Mouse (Mus musculus): Measurements from ENCODE around the gene S100pbp. TPM values are rescaled to one million over a fixed set of nuclear protein-coding genes. Genes with fewer than 3 reads are reported as not detected.

Gene S100pbp
- 14.5 and 15.6 TPM in 2 replicates for polyA plus RNA-seq (2015; fragmentation: Nextera tagmentation; extraction: Ambion mirVana)

- peak; percentile 98 for DNase-seq (ENCODE audit: low spot score)
- peak within 1 kb of the TSS; percentile 77 for H3K9ac ChIP-seq (ENCODE audit: low read depth, low read length)
- peak within 1 kb of the TSS; percentile 81 for H3K4me2 ChIP-seq (ENCODE audit: low read length)
- H3K4me1 ChIP-seq (replicated peaks; ENCODE audit: insufficient read depth, low read length) = peaks cover 22% of the 10 kb centered on the region
- no peaks in the 10 kb centered on the region for H3K9me3 ChIP-seq (replicated peaks; ENCODE audit: low read length)
- H3K36me3 ChIP-seq (ENCODE audit: insufficient read depth, low read length) = peaks cover 3% of the 10 kb centered on the region; the same call in 1 of the 2 replicates
- whole genome bisulfite sequencing = under 1% methylated on average over 58 of the region's 58 CpGs
- peak within 1 kb of the TSS; percentile 90 for H3K27ac ChIP-seq
- ATAC-seq (replicated peaks; ENCODE audit: low FRiP score, low read depth) = peak; percentile 85
- H3K4me3 ChIP-seq (replicated peaks; ENCODE audit: low read depth, low read length) = peak within 1 kb of the TSS; percentile 69
- peak; percentile 52 for TF ChIP-seq CTCF (IDR thresholded peaks at IDR 0.05; ENCODE audit: low read depth)
- no peaks in the 10 kb centered on the region for H3K27me3 ChIP-seq (ENCODE audit: insufficient read depth, low read length)
These were observed at the start of gene S100pbp, which contains the start of gene Yars for GRCm38 (mm10) chr4:129189542-129190519. S100pbp (minus strand) TSS chr4:129189727. Yars (plus strand) TSS chr4:129189760.

- ATAC-seq (replicated peaks; ENCODE audit: low FRiP score, low read depth) = peak; percentile 86
- no peaks in the 10 kb centered on the region for H3K36me3 ChIP-seq (ENCODE audit: insufficient read depth, low read length)
- 0% methylated on average over 25 of the region's 29 CpGs for WGBS
- no peaks in the 10 kb centered on the region for H3K27me3 ChIP-seq (ENCODE audit: insufficient read depth, low read length)
- peak overlapping the region; percentile 92 for H3K4me2 ChIP-seq (ENCODE audit: low read length)
- H3K4me3 ChIP-seq (replicated peaks; ENCODE audit: low read depth, low read length) = peak overlapping the region; percentile 64
- no peak for TF ChIP-seq CTCF (IDR thresholded peaks at IDR 0.05; ENCODE audit: low read depth)
- H3K4me1 ChIP-seq (replicated peaks; ENCODE audit: insufficient read depth, low read length) = peaks cover 24% of the 10 kb centered on the region
- peak; percentile 95 for DNase-seq (ENCODE audit: low spot score)
- H3K27ac ChIP-seq = peak overlapping the region; percentile 77
- no peaks in the 10 kb centered on the region for H3K9me3 ChIP-seq (replicated peaks; ENCODE audit: low read length)
- peak overlapping the region; percentile 72 for H3K9ac ChIP-seq (ENCODE audit: low read depth, low read length)
These were observed 49.5 kb upstream of the S100pbp start for GRCm38 (mm10) chr4:129239075-129239474.

- no peaks in the 10 kb centered on the region for H3K9me3 ChIP-seq (replicated peaks; ENCODE audit: low read length)
- H3K4me3 ChIP-seq (replicated peaks; ENCODE audit: low read depth, low read length) = peak overlapping the region; percentile 64
- peaks cover 24% of the 10 kb centered on the region for H3K4me1 ChIP-seq (replicated peaks; ENCODE audit: insufficient read depth, low read length)
- no peak for TF ChIP-seq CTCF (IDR thresholded peaks at IDR 0.05; ENCODE audit: low read depth)
- H3K4me2 ChIP-seq (ENCODE audit: low read length) = peak overlapping the region; percentile 92
- WGBS = under 1% methylated on average over 23 of the region's 23 CpGs
- peak overlapping the region; percentile 72 for H3K9ac ChIP-seq (ENCODE audit: low read depth, low read length)
- DNase-seq (ENCODE audit: low spot score) (no peak), ATAC-seq (replicated peaks; ENCODE audit: low FRiP score, low read depth) (peak; percentile 49)
- no peaks in the 10 kb centered on the region for H3K27me3 ChIP-seq (ENCODE audit: insufficient read depth, low read length)
- no peaks in the 10 kb centered on the region for H3K36me3 ChIP-seq (ENCODE audit: insufficient read depth, low read length)
- peak overlapping the region; percentile 77 for H3K27ac ChIP-seq
These were observed 49.1 kb upstream of the S100pbp start for GRCm38 (mm10) chr4:129238579-129239016.

GRCm38 (mm10) chr4:129237843-129238441, 48.4 kb upstream of the S100pbp start:
- Histone ChIP-seq H3K36me3 (ENCODE audit: insufficient read depth, low read length) (no peaks in the 10 kb centered on the region), H3K4me2 (ENCODE audit: low read length) (peak overlapping the region; percentile 92), H3K4me1 (replicated peaks; ENCODE audit: insufficient read depth, low read length) (peaks cover 24% of the 10 kb centered on the region), H3K27ac (peak overlapping the region; percentile 77), H3K27me3 (ENCODE audit: insufficient read depth, low read length) (no peaks in the 10 kb centered on the region), H3K9ac (ENCODE audit: low read depth, low read length) (peak overlapping the region; percentile 72), H3K9me3 (replicated peaks; ENCODE audit: low read length) (no peaks in the 10 kb centered on the region), H3K4me3 (replicated peaks; ENCODE audit: low read depth, low read length) (peak overlapping the region; percentile 64)
- DNase-seq (ENCODE audit: low spot score) (peak; percentile 80), ATAC-seq (replicated peaks; ENCODE audit: low FRiP score, low read depth) (peak; percentile 7; the same call in 1 of the 2 replicates)
- TF ChIP-seq CTCF (IDR thresholded peaks at IDR 0.05; ENCODE audit: low read depth) = no peak
- WGBS = 11% methylated on average over 21 of the region's 21 CpGs

- no peaks in the 10 kb centered on the region for H3K27me3 ChIP-seq (ENCODE audit: insufficient read depth, low read length)
- no peak overlapping the region for H3K4me3 ChIP-seq (replicated peaks; ENCODE audit: low read depth, low read length)
- H3K4me2 ChIP-seq (ENCODE audit: low read length) = peak overlapping the region; percentile 92; the same call in 1 of the 2 replicates
- DNase-seq (ENCODE audit: low spot score) = no peak
- H3K9me3 ChIP-seq (replicated peaks; ENCODE audit: low read length) = no peaks in the 10 kb centered on the region
- H3K36me3 ChIP-seq (ENCODE audit: insufficient read depth, low read length) = no peaks in the 10 kb centered on the region
- WGBS = 74% methylated on average over 8 of the region's 8 CpGs
- no peak for ATAC-seq (replicated peaks; ENCODE audit: low FRiP score, low read depth)
- no peak for TF ChIP-seq CTCF (IDR thresholded peaks at IDR 0.05; ENCODE audit: low read depth)
- no peak overlapping the region for H3K9ac ChIP-seq (ENCODE audit: low read depth, low read length)
- H3K4me1 ChIP-seq (replicated peaks; ENCODE audit: insufficient read depth, low read length) = peaks cover 21% of the 10 kb centered on the region
- H3K27ac ChIP-seq = peak overlapping the region; percentile 77
These were observed 46.8 kb upstream of the S100pbp start for GRCm38 (mm10) chr4:129236236-129236813.

- Histone ChIP-seq H3K36me3 (ENCODE audit: insufficient read depth, low read length) (no peaks in the 10 kb centered on the region), H3K27me3 (ENCODE audit: insufficient read depth, low read length) (no peaks in the 10 kb centered on the region), H3K4me3 (replicated peaks; ENCODE audit: low read depth, low read length) (no peak overlapping the region), H3K9ac (ENCODE audit: low read depth, low read length) (0 out of 2 replicates have a peak overlapping the region, but pooled peaks have one; percentile 23), H3K27ac (peak overlapping the region; percentile 77), H3K4me1 (replicated peaks; ENCODE audit: insufficient read depth, low read length) (peaks cover 21% of the 10 kb centered on the region), H3K4me2 (ENCODE audit: low read length) (no peak overlapping the region), H3K9me3 (replicated peaks; ENCODE audit: low read length) (no peaks in the 10 kb centered on the region)
- WGBS = 72% methylated on average over 3 of the region's 3 CpGs
- DNase-seq (ENCODE audit: low spot score) (no peak), ATAC-seq (replicated peaks; ENCODE audit: low FRiP score, low read depth) (no peak)
- no peak for TF ChIP-seq CTCF (IDR thresholded peaks at IDR 0.05; ENCODE audit: low read depth)
These were observed 45.6 kb upstream of the S100pbp start for GRCm38 (mm10) chr4:129235147-129235546.

Data from kidney, postnatal 0 days (tissue).